Mouse (Mus musculus) testis, adult 2 months (tissue): ENCODE results near the gene Neurl2. TPM values are rescaled to one million over a fixed set of nuclear protein-coding genes. Genes with fewer than 3 reads are reported as not detected.

ENCODE experiments used
- H3K27ac ChIP-seq: fragments of 200-500 bp; 2 replicates; pipeline ENCODE4 v1.5.1; 2012; ENCODE audit warnings: low read depth, low read length; ENCODE audit not compliant: control insufficient read depth, insufficient read depth
- H3K27me3 ChIP-seq: fragments of 200-500 bp; 2 replicates; pipeline ENCODE4 v1.6.1; 2012; ENCODE audit warnings: mild to moderate bottlenecking, low read length, moderate library complexity; ENCODE audit not compliant: control insufficient read depth, insufficient read depth
- H3K36me3 ChIP-seq: fragments of 200-500 bp; 2 replicates; pipeline ENCODE4 v1.6.1; 2012; ENCODE audit warnings: mild to moderate bottlenecking, low read length; ENCODE audit not compliant: control insufficient read depth, insufficient read depth
- H3K4me1 ChIP-seq: fragments of 200-500 bp; 2 replicates; pipeline ENCODE4 v1.6.1; 2012; ENCODE audit warnings: low read length; ENCODE audit not compliant: control insufficient read depth, insufficient read depth
- H3K4me3 ChIP-seq: fragments of 200-500 bp; 2 replicates; pipeline ENCODE4 v1.5.1; 2012; ENCODE audit warnings: low read depth, mild to moderate bottlenecking, low read length, moderate library complexity, mixed read lengths; ENCODE audit not compliant: control insufficient read depth
- CTCF ChIP-seq: fragments of 200-500 bp; IDR thresholded peaks from 2 replicates; pipeline ENCODE4 v1.5.1; 2012; ENCODE audit warnings: low read depth, mild to moderate bottlenecking, inconsistent platforms, low read length, moderate library complexity; ENCODE audit not compliant: control insufficient read depth, insufficient read depth, insufficient replicate concordance
- POLR2A ChIP-seq: fragments of 200-500 bp; IDR thresholded peaks from 2 replicates; pipeline ENCODE4 v1.6.1; 2012; ENCODE audit warnings: low read depth, mild to moderate bottlenecking, inconsistent platforms, low read length, moderate library complexity; ENCODE audit not compliant: control insufficient read depth
- polyA plus RNA-seq: library from polyadenylated mRNA; depleted of rRNA; stranded (reverse); fragments of >200 nt; gene quantifications from 2 replicates; pipeline ENCODE4 v1.2.3, GENCODE M21; 2012; rRNA removed

The Neurl2 gene
- polyA plus RNA-seq, 1 experiment, result 1.2 TPM

- no peaks in the 10 kb centered on the region for H3K27me3 ChIP-seq
- no peak for TF ChIP-seq POLR2A
- TF ChIP-seq CTCF, result no peak
- no peak overlapping the region for H3K27ac ChIP-seq
- peaks cover 2% of the 10 kb centered on the region; the same call in 1 of the 2 replicates for H3K36me3 ChIP-seq
- peaks cover 24% of the 10 kb centered on the region for H3K4me1 ChIP-seq
- H3K4me3 ChIP-seq, result no peak overlapping the region
Measured at GRCm38 (mm10) chr2:164787779-164788178, 45.5 kb downstream of the Neurl2 start.

- Histone ChIP-seq H3K4me1 (peaks cover 23% of the 10 kb centered on the region), H3K36me3 (no peaks in the 10 kb centered on the region), H3K4me3 (peak overlapping the region; percentile 93), H3K27me3 (no peaks in the 10 kb centered on the region), H3K27ac (peak overlapping the region; percentile 89)
- TF ChIP-seq CTCF (no peak), POLR2A (no peak)
Measured at GRCm38 (mm10) chr2:164787032-164787431, 46.2 kb downstream of the Neurl2 start.

- Histone ChIP-seq H3K4me3 (peak overlapping the region; percentile 93), H3K27me3 (no peaks in the 10 kb centered on the region), H3K36me3 (no peaks in the 10 kb centered on the region), H3K4me1 (peaks cover 20% of the 10 kb centered on the region), H3K27ac (peak overlapping the region; percentile 89)
- TF ChIP-seq CTCF (no peak), POLR2A (no peak)
Measured at GRCm38 (mm10) chr2:164786388-164786885, 46.8 kb downstream of the Neurl2 start.

DNA sequence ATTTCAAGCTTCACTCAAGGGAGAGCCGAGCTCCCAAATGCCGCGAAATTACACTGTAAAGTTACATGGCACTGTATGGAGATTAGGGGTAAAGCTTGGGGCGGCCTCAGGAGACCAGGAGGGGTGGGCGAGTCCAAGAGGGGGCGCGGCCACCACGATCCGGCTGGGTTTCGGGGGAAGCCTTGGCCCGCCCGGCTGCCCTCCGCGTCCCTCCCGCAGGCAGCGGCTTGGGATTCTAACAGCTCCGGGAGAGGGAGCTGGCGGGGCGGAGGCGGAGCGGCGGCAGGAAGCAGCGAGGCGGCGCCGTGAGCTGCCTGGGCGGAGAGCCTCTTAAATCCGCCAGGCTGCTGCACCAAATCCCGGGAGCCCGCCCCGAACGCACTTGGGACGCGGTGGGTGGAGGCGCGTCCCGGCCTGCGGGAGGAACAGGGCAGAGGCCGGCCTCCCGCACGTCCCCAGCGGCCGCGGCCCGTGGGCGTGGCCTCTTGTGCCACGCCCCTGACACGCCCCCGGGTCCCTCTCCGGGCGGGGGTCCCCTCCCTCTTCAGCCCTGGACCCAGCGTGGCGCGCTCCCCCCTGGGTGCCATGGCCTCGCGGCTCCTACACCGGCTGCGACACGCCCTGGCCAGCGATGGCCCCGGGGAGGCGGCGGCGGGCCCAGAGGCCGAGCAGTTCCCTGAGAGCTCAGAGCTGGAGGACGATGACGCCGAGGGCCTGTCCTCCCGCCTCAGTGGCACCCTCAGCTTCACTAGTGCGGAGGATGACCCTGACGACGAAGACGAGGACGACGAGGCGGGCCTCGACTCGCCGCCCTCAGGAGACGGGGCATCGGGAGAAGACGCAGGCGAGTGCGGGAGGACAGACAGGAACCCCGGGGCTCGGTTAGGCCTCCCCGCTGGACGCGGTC is 47.5 kb downstream of the Neurl2 start, which contains the start of gene Snx21:
Gene Snx21 (plus strand): TSS at position 343 of the 907 bp plus-strand sequence.
- peak within 1 kb of the TSS; percentile 93 for H3K4me3 ChIP-seq
- H3K36me3 ChIP-seq, result no peaks in the 10 kb centered on the region
- H3K27me3 ChIP-seq, result no peaks in the 10 kb centered on the region
- TF ChIP-seq CTCF (no peak), POLR2A (peak; percentile 53)
- peaks cover 20% of the 10 kb centered on the region for H3K4me1 ChIP-seq
- peak within 1 kb of the TSS; percentile 89 for H3K27ac ChIP-seq

DNA sequence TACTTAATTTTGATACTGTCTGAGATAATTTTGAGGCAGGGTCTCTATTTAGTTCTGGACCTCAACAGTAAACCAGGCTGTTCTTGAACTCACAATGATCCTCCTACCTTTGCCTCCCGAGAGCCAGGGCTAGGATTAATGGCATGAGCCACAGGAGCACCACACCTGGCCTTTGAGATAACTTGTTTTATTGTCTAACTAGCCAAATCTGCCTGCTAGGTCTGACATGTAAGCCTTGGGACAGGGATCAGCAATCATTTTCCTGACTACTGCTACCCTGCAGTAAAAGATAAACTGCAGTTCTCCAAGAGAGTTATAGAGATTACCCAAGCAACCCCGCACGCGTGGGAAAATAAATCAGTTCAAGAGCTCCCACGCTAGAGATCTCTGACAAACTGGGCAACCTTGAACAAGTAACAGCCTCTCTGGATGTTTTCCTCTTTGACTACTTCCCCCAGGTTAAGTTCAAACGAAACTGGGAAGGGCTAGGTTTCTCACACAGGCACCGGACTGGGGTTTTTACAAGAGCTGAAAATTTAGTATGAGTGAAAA is 48.3 kb downstream of the Neurl2 start:
- H3K27ac ChIP-seq, result peak overlapping the region; percentile 79
- TF ChIP-seq POLR2A, result no peak
- H3K36me3 ChIP-seq, result no peaks in the 10 kb centered on the region
- H3K4me1 ChIP-seq, result peaks cover 20% of the 10 kb centered on the region
- H3K4me3 ChIP-seq, result peak overlapping the region; percentile 93
- H3K27me3 ChIP-seq, result no peaks in the 10 kb centered on the region

DNA sequence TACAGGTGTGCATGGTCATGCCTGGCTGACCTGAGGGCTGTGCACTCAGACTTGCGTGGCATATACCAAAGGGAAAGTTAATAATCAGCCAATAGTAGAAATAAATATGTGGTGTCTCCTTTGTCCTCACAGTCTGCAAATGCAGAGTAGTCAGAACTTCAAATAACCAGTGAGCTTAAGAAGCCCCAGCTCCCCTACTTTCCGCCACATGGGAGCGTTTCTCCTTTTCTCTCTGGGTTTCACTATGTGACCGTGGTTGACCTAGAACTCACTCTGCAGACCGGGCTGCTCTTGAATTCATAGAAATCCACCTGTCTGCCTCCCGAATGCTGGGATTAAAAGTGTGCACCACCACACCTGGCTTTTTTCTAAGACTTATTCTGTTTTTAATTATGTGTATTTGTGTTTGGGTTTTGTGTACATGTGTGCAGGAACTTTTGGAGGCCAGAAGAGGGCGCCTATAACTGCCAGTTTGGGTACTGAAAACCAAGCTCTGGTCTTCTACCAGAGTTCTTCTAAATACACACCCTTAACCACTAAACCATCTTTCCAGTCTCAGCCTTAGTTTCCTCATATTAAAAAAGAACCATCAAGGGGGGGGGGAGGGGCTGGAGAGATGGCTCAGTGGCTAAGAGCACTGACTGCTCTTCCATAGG is 49.2 kb downstream of the Neurl2 start:
- Histone ChIP-seq H3K4me3 (no peak overlapping the region), H3K27me3 (no peaks in the 10 kb centered on the region), H3K27ac (no peak overlapping the region), H3K4me1 (peaks cover 20% of the 10 kb centered on the region), H3K36me3 (no peaks in the 10 kb centered on the region)
- no peak for TF ChIP-seq CTCF
- TF ChIP-seq POLR2A, result no peak

DNA sequence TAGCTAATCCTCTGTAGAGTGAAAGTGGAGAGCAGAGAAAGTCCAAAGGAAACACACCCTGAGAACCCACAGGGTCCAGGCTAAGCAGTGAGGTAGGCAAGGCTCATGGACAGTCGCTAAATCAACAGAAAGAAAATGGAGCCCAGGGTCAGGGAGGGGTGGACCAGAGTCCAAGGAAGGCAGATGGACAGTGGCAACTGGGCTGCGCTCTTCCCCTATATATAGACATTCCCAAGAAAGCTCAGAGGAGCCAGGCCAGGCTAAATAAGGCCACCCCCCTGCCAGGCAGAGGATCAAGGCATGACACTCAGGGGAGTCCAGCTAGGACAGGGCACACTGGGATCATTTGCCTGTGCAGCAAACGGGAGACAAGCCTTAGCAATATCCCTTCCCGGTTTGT is 51.4 kb downstream of the Neurl2 start:
- Histone ChIP-seq H3K4me1 (peaks cover 20% of the 10 kb centered on the region), H3K27me3 (no peaks in the 10 kb centered on the region), H3K27ac (no peak overlapping the region), H3K36me3 (no peaks in the 10 kb centered on the region), H3K4me3 (no peak overlapping the region)
- no peak for TF ChIP-seq POLR2A
- TF ChIP-seq CTCF, result no peak

Other genes starting within 250 kb of the Neurl2 start
- gene Wfdc6a, start 248.0 kb downstream of the Neurl2 start, polyA plus RNA-seq, result 23.9 and 25.0 TPM in 2 replicates
- 52.4 and 70.8 TPM in 2 replicates for gene Eppin, start 239.9 kb downstream of the Neurl2 start, polyA plus RNA-seq
- 2.4 and 17.5 TPM in 2 replicates for gene Wfdc6b, start 219.9 kb downstream of the Neurl2 start, polyA plus RNA-seq
- 3.8 and 15.4 TPM in 2 replicates for gene Wfdc8, start 219.8 kb downstream of the Neurl2 start, polyA plus RNA-seq
- gene Wfdc16, start 194.7 kb downstream of the Neurl2 start, polyA plus RNA-seq, result 0.12 and 33.5 TPM in 2 replicates
- gene Wfdc10, start 177.4 kb downstream of the Neurl2 start, polyA plus RNA-seq, result 163 and 447 TPM in 2 replicates
- gene Wfdc9, start 176.9 kb downstream of the Neurl2 start, polyA plus RNA-seq, result 0.48 and 29.2 TPM in 2 replicates
- gene Wfdc11, start 159.4 kb downstream of the Neurl2 start, polyA plus RNA-seq, result 0.20 TPM in 1 of 2 replicates, not detected in the other
- 0.32 and 36.5 TPM in 2 replicates for gene Wfdc13, start 148.3 kb downstream of the Neurl2 start, polyA plus RNA-seq
- not detected in 2 replicates for gene Spint4, start 135.0 kb downstream of the Neurl2 start, polyA plus RNA-seq
- gene Spint5, start 118.2 kb downstream of the Neurl2 start, polyA plus RNA-seq, result 0.69 and 0.93 TPM in 2 replicates
- 118 and 120 TPM in 2 replicates for gene Wfdc3, start 87.5 kb downstream of the Neurl2 start, polyA plus RNA-seq
- 32.4 and 43.1 TPM in 2 replicates for gene Dnttip1, start 87.5 kb downstream of the Neurl2 start, polyA plus RNA-seq
- gene Ube2c, start 63.6 kb downstream of the Neurl2 start, polyA plus RNA-seq, result 57.7 and 60.0 TPM in 2 replicates
- gene Tnnc2, start 53.5 kb downstream of the Neurl2 start, polyA plus RNA-seq, result 0.89 and 5.6 TPM in 2 replicates
- 9.7 and 11.9 TPM in 2 replicates for gene Snx21, start 47.6 kb downstream of the Neurl2 start, polyA plus RNA-seq
- 45.6 and 47.9 TPM in 2 replicates for gene Acot8, start 28.6 kb downstream of the Neurl2 start, polyA plus RNA-seq
- gene Zswim3, start 28.4 kb downstream of the Neurl2 start, polyA plus RNA-seq, result 18.0 and 19.5 TPM in 2 replicates
- gene Zswim1, start 10.8 kb downstream of the Neurl2 start, polyA plus RNA-seq, result 25.3 and 26.0 TPM in 2 replicates
- 154 and 173 TPM in 2 replicates for gene Spata25, start 4.9 kb downstream of the Neurl2 start, polyA plus RNA-seq
- 22.7 and 25.9 TPM in 2 replicates for gene Ctsa, start 583 bp downstream of the Neurl2 start, polyA plus RNA-seq
- 18.0 and 23.7 TPM in 2 replicates for gene Pltp, start 24.3 kb upstream of the Neurl2 start, polyA plus RNA-seq
- 17.0 and 19.3 TPM in 2 replicates for gene Pcif1, start 45.8 kb upstream of the Neurl2 start, polyA plus RNA-seq
- 9.8 and 10.6 TPM in 2 replicates for gene Zfp335, start 78.3 kb upstream of the Neurl2 start, polyA plus RNA-seq
- 0.37 and 0.61 TPM in 2 replicates for gene Mmp9, start 107.3 kb upstream of the Neurl2 start, polyA plus RNA-seq
- 15.9 and 16.6 TPM in 2 replicates for gene Slc12a5, start 127.3 kb upstream of the Neurl2 start, polyA plus RNA-seq
- 37.0 and 40.3 TPM in 2 replicates for gene Ncoa5, start 201.4 kb upstream of the Neurl2 start, polyA plus RNA-seq
- gene Cd40, start 222.2 kb upstream of the Neurl2 start, polyA plus RNA-seq, result 0.54 and 0.99 TPM in 2 replicates